Mouse (Mus musculus) embryonic facial prominence, embryonic 12.5 days (tissue): ENCODE measurements around the gene Gm4952. TPM values are rescaled to one million over a fixed set of nuclear protein-coding genes. Genes with fewer than 3 reads are reported as not detected.
"Not testable (repeated sequence)": the region's sequence is repeated elsewhere in the genome, so short reads cannot be mapped to it uniquely, and the experiment has no call there.

Source experiments
- ATAC-seq: fragments of 200-750 bp; cut with Nextera tagmentation; 2 replicates; pipeline ENCODE4 v1.8.0; 2017; ENCODE audit not compliant: insufficient number of reproducible peaks, insufficient read depth, low FRiP score, low TSS enrichment
- H3K27ac ChIP-seq: fragments of 300-500 bp; sonication (generic); 2 replicates; pipeline ENCODE4 v1.5.1; 2016; ENCODE audit warnings: mild to moderate bottlenecking
- H3K27me3 ChIP-seq: fragments of 300-500 bp; sonication (generic); 2 replicates; pipeline ENCODE4 v1.6.1; 2016; ENCODE audit warnings: mild to moderate bottlenecking, moderate library complexity
- H3K36me3 ChIP-seq: fragments of 300-500 bp; sonication (generic); 2 replicates; pipeline ENCODE4 v1.6.1; 2016; ENCODE audit warnings: mild to moderate bottlenecking
- H3K4me1 ChIP-seq: fragments of 300-500 bp; sonication (generic); 2 replicates; pipeline ENCODE4 v1.6.1; 2016
- H3K4me2 ChIP-seq: fragments of 300-500 bp; sonication (generic); replicated peaks from 2 replicates; pipeline ENCODE4 v1.6.1; 2016; ENCODE audit warnings: mild to moderate bottlenecking, moderate library complexity
- H3K4me3 ChIP-seq: fragments of 300-500 bp; sonication (generic); 2 replicates; pipeline ENCODE4 v1.5.1; 2016; ENCODE audit warnings: mild to moderate bottlenecking
- H3K9ac ChIP-seq: fragments of 300-500 bp; sonication (generic); 2 replicates; pipeline ENCODE4 v1.6.1; 2016; ENCODE audit warnings: mild to moderate bottlenecking, moderate library complexity
- H3K9me3 ChIP-seq: fragments of 300-500 bp; sonication (generic); 2 replicates; pipeline ENCODE4 v1.6.1; 2016; ENCODE audit warnings: mild to moderate bottlenecking, moderate library complexity
- WGBS: fragments of 180-500 bp; shearing (Covaris S2); methylation state at CpG from one replicate; pipeline ENCODE4 v1.1.7; 2016; 5-methylcytosine and 5-hydroxymethylcytosine counted together
- polyA plus RNA-seq: library from polyadenylated mRNA; unstranded; fragments of >200 nt; fragmentation: Nextera tagmentation; extraction: Ambion mirVana; gene quantifications from 2 replicates; pipeline ENCODE4 v1.2.1, GENCODE M21; 2016

Gene Gm4952
- polyA plus RNA-seq, 1 experiment from 2014 or later = 0.06 TPM

- H3K9me3 ChIP-seq = no peaks in the 10 kb centered on the region
- no peaks in the 10 kb centered on the region for H3K36me3 ChIP-seq
- no peak for ATAC-seq
Observed at GRCm38 (mm10) chr19:12608336-12608735, 8.6 kb downstream of the Gm4952 start.

DNA sequence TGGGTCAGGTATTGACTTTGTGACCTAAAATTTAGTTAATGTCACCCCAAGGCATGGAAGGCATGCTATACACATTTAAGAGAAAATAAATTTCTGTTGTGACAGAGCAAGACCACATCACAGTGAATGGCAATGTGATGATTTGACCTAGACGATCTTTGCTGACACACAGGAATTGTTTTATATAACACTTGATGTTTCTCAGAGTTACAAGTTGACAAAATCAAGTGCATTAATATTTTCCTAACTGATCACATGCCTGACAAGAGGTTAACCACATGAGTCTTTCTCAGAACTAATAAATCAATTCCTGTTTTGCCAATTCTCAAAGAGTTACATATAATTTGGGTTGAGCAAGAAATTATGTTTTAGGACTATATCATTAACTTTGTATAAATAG, 13.9 kb downstream of the Gm4952 start:
- H3K9ac ChIP-seq = no peak overlapping the region
- no peaks in the 10 kb centered on the region for H3K9me3 ChIP-seq
- WGBS = 81% methylated on average over 1 of the region's 1 CpGs
- H3K4me3 ChIP-seq = no peak overlapping the region
- no peaks in the 10 kb centered on the region for H3K27me3 ChIP-seq
- no peak overlapping the region for H3K4me2 ChIP-seq
- no peaks in the 10 kb centered on the region for H3K36me3 ChIP-seq
- H3K4me1 ChIP-seq = no peaks in the 10 kb centered on the region
- ATAC-seq = no peak
- no peak overlapping the region for H3K27ac ChIP-seq

More at GRCm38 (mm10) chr19:12608336-12608735, 8.6 kb downstream of the Gm4952 start:
- H3K4me2 ChIP-seq = no peak overlapping the region
- H3K4me3 ChIP-seq = no peak overlapping the region
- H3K9ac ChIP-seq = no peak overlapping the region
- no peaks in the 10 kb centered on the region for H3K4me1 ChIP-seq
- no peak overlapping the region for H3K27ac ChIP-seq
- no peaks in the 10 kb centered on the region for H3K27me3 ChIP-seq

- Histone ChIP-seq H3K27me3 (no peaks in the 10 kb centered on the region), H3K4me2 (no peak within 1 kb of the TSS), H3K9ac (no peak within 1 kb of the TSS), H3K36me3 (no peaks in the 10 kb centered on the region), H3K9me3 (no peaks in the 10 kb centered on the region), H3K27ac (no peak within 1 kb of the TSS), H3K4me1 (no peaks in the 10 kb centered on the region), H3K4me3 (no peak within 1 kb of the TSS)
- ATAC-seq = no peak
- WGBS = 70% methylated on average over 4 of the region's 4 CpGs
Observed at GRCm38 (mm10) chr19:12633176-12633575, 33.4 kb downstream of the Gm4952 start, which contains the start of gene Glyat. Glyat (plus strand) TSS chr19:12633308.

DNA sequence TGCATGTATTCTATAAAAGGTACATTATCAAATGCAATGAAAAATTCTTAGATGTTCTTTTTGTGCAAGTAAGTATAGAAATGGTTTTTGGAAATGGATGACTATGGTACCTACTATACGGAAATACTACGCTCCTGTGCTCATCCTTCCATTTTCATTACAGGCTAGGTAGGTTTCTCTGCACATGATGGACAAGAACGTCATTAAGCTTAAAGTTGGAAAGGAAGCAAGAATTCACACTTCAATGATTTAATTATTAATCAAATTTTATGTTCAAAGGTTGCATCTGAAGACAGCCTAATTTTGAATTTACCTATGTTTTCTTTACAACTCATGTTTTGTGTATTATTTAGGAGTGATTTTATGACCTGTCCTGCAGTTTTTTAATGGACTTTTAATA, 34.5 kb downstream of the Gm4952 start:
- Histone ChIP-seq H3K4me1 (no peaks in the 10 kb centered on the region), H3K27ac (no peak overlapping the region), H3K9ac (no peak overlapping the region), H3K36me3 (no peaks in the 10 kb centered on the region), H3K4me3 (no peak overlapping the region), H3K27me3 (no peaks in the 10 kb centered on the region), H3K4me2 (no peak overlapping the region), H3K9me3 (no peaks in the 10 kb centered on the region)
- 86% methylated on average over 3 of the region's 3 CpGs for WGBS
- no peak for ATAC-seq

DNA sequence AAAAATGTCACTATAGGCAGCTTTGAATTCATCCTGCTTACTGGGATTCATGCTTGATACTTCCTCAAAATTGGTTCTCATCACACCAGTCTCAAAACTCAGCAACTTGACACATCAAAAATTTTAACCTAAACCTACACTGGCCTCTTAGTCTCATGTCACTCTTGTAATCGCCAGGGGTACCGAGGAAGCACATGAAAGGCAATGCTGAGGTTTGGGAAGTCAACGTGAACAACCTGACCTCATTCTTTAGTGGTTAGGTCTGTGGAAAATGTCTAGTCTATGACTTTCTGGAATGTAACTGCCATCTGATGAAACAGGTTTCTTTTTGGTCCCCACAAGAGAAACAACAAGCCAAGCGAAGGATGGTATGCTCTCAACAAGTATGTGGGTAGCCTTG, 35.2 kb downstream of the Gm4952 start:
- no peaks in the 10 kb centered on the region for H3K27me3 ChIP-seq
- no peak overlapping the region for H3K27ac ChIP-seq
- H3K36me3 ChIP-seq = no peaks in the 10 kb centered on the region
- no peak overlapping the region for H3K9ac ChIP-seq
- no peaks in the 10 kb centered on the region for H3K9me3 ChIP-seq
- no peaks in the 10 kb centered on the region for H3K4me1 ChIP-seq
- H3K4me2 ChIP-seq = no peak overlapping the region
- H3K4me3 ChIP-seq = no peak overlapping the region
- no peak for ATAC-seq
- WGBS = 85% methylated on average over 4 of the region's 4 CpGs

DNA sequence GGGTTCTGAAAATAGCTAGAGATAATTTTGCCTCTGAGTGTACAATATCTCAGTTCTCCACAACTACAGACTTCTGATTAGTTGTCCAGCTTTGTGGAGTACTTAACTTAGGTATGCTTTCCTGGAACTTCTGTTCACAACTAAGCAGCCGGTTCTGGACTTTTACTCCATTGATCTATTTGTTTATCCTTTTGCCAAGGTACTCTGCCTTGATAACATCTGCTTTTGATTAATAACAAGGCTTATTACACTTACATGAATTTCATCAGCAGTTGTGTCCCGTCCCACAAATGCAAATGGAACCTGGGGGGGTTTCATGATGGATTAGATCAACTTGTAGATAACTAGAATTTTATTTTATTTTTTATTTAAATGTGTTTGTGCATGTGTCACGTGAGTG, 37.1 kb downstream of the Gm4952 start:
- Histone ChIP-seq H3K27ac (no peak overlapping the region), H3K36me3 (no peaks in the 10 kb centered on the region), H3K4me3 (no peak overlapping the region), H3K9me3 (no peaks in the 10 kb centered on the region), H3K27me3 (no peaks in the 10 kb centered on the region), H3K4me1 (no peaks in the 10 kb centered on the region), H3K4me2 (no peak overlapping the region), H3K9ac (no peak overlapping the region)
- WGBS = 63% methylated on average over 3 of the region's 3 CpGs
- no peak for ATAC-seq

DNA sequence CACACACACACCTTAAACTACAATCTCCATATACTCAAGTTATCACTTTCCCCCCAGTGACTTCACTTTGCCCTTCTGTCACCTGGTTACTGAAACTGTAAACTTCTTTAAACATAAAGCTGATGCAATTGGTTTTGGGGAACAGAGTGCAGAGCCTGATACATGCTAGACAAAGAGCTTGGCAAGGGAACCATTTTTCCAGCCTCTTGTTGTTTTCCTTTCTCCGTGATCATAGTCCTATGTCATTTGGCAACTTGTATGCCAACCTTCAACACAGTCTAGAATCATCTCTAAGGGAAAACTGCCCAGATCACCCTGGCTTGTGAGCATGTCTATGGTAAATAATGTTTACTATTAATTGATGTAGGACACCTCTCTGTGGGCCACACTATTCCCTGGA, 38.3 kb downstream of the Gm4952 start:
- Histone ChIP-seq H3K9ac (no peak overlapping the region), H3K4me1 (no peaks in the 10 kb centered on the region), H3K9me3 (no peaks in the 10 kb centered on the region), H3K27me3 (no peaks in the 10 kb centered on the region), H3K4me2 (no peak overlapping the region), H3K36me3 (no peaks in the 10 kb centered on the region), H3K27ac (no peak overlapping the region), H3K4me3 (no peak overlapping the region)
- WGBS = 84% methylated on average over 1 of the region's 1 CpGs
- ATAC-seq = no peak

DNA sequence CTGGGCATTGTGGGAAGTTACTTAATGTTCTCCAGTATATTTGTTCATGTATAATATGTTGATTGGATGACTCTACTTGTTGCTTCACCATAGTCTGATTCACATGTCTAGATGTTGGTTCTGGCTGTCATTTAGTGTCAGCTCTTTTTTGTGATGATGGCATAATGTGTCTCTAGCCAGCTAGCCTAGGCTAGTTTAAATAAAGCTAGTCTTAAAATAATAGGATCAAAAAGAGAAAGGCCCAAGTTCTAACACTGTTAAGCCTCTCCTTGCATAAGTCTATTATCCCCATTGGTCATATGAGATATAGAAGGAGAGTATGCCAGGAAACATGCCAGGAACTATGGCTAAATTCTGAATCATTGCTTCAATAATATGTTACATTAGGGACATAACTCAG, 49.7 kb downstream of the Gm4952 start:
- Histone ChIP-seq H3K36me3 (no peaks in the 10 kb centered on the region), H3K27ac (no peak overlapping the region), H3K9ac (no peak overlapping the region), H3K4me1 (no peaks in the 10 kb centered on the region), H3K4me2 (no peak overlapping the region), H3K4me3 (no peak overlapping the region), H3K27me3 (no peaks in the 10 kb centered on the region), H3K9me3 (no peaks in the 10 kb centered on the region)
- ATAC-seq = no peak

DNA sequence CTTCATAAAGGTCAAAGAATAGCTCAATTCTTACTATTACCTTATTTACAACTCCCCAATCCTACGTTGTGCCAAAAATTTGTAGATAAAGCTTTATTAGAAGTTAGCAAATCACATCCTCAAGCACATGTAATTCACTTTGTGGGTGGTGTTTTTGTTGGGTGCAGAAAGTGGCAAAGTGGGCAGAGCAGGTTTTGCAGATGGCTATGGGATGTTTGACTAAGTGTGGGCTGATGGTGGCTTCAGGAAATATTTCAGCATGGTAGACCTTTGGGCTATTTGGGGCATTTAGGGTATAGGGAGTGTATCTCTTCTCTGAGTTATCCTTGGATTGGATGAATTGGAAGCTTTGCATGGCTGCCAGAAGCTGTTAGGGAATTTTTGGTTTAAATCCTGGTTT, 66.4 kb downstream of the Gm4952 start:
- no peak for ATAC-seq
- no peak overlapping the region for H3K4me3 ChIP-seq
- H3K4me2 ChIP-seq = no peak overlapping the region
- H3K4me1 ChIP-seq = no peaks in the 10 kb centered on the region
- H3K27ac ChIP-seq = no peak overlapping the region
- H3K27me3 ChIP-seq = no peaks in the 10 kb centered on the region
- H3K36me3 ChIP-seq = no peaks in the 10 kb centered on the region
- H3K9ac ChIP-seq = no peak overlapping the region
- H3K9me3 ChIP-seq = no peaks in the 10 kb centered on the region; the same call in 1 of the 2 replicates
- WGBS = 90% methylated on average over 1 of the region's 1 CpGs

- 88% methylated on average over 3 of the region's 3 CpGs for WGBS
- not testable (repeated sequence) for ATAC-seq, H3K9me3 ChIP-seq, H3K4me2 ChIP-seq, H3K27ac ChIP-seq, H3K27me3 ChIP-seq, H3K36me3 ChIP-seq, H3K4me3 ChIP-seq, H3K9ac ChIP-seq, H3K4me1 ChIP-seq
Observed at GRCm38 (mm10) chr19:12668601-12669000, 68.8 kb downstream of the Gm4952 start.

GRCm38 (mm10) chr19:12670139-12670538, 70.4 kb downstream of the Gm4952 start, which contains the start of gene Olfr1442:
Olfr1442 (plus strand) TSS chr19:12670439.
- H3K27ac ChIP-seq = no peak within 1 kb of the TSS
- no peak within 1 kb of the TSS for H3K4me2 ChIP-seq
- H3K27me3 ChIP-seq = no peaks in the 10 kb centered on the region
- H3K36me3 ChIP-seq = no peaks in the 10 kb centered on the region
- H3K9me3 ChIP-seq = no peaks in the 10 kb centered on the region
- no peak within 1 kb of the TSS for H3K9ac ChIP-seq
- no peaks in the 10 kb centered on the region for H3K4me1 ChIP-seq
- ATAC-seq = no peak
- no peak within 1 kb of the TSS for H3K4me3 ChIP-seq

- 87% methylated on average over 4 of the region's 4 CpGs for WGBS
- H3K27ac ChIP-seq = no peak overlapping the region
- no peaks in the 10 kb centered on the region for H3K9me3 ChIP-seq
- H3K4me2 ChIP-seq = no peak overlapping the region
- no peaks in the 10 kb centered on the region for H3K4me1 ChIP-seq
- no peak overlapping the region for H3K4me3 ChIP-seq
- no peak overlapping the region for H3K9ac ChIP-seq
- H3K36me3 ChIP-seq = no peaks in the 10 kb centered on the region
- no peaks in the 10 kb centered on the region for H3K27me3 ChIP-seq
- no peak for ATAC-seq
Observed at GRCm38 (mm10) chr19:12671051-12671450, 71.3 kb downstream of the Gm4952 start.

DNA sequence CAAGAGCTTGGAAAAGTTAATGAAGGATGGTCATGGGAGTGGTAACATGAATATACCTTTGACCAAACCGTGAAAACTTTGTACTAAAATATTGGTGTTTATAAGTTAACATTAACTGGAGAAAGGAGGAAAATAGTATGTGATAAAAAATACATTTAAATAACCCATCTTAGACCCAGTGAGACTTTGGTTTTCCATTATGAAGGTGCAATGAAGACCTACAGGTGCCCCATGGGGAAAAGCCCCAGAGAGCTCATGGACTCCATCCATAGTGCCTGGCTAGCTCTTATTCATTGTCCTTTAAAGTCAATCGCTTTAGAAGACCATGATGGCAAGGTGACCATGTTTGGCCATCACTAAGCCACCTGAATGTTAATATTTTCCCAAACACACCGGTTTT, 78.0 kb downstream of the Gm4952 start, which contains the start of gene Olfr1443:
Olfr1443 (plus strand) TSS at position 301 of the 400 bp plus-strand sequence.
- no peak within 1 kb of the TSS for H3K9ac ChIP-seq
- ATAC-seq = no peak
- H3K27me3 ChIP-seq = no peaks in the 10 kb centered on the region
- H3K36me3 ChIP-seq = no peaks in the 10 kb centered on the region
- no peak within 1 kb of the TSS for H3K27ac ChIP-seq
- no peak within 1 kb of the TSS for H3K4me2 ChIP-seq
- WGBS = 65% methylated on average over 3 of the region's 3 CpGs
- H3K9me3 ChIP-seq = no peaks in the 10 kb centered on the region
- H3K4me1 ChIP-seq = no peaks in the 10 kb centered on the region
- H3K4me3 ChIP-seq = no peak within 1 kb of the TSS
